Mouse (Mus musculus): ENCODE results near the gene Nfib. TPM values are rescaled to one million over a fixed set of nuclear protein-coding genes. Genes with fewer than 3 reads are reported as not detected.

Nfib gene
- polyA plus RNA-seq, 1 experiment from 2014 or later = 149 TPM

- WGBS = under 1% methylated on average over 59 of the region's 63 CpGs
- TF ChIP-seq CTCF (IDR thresholded peaks at IDR 0.05; ENCODE audit: low read depth) = no peak
- no peaks in the 10 kb centered on the region for H3K36me3 ChIP-seq (ENCODE audit: insufficient read depth)
These were observed 192.7 kb downstream of the Nfib start for GRCm38 (mm10) chr4:82512743-82513425.

GRCm38 (mm10) chr4:82512335-82512734 lies 193.2 kb downstream of the Nfib start:
- Histone ChIP-seq H3K9ac (peak overlapping the region; percentile 78), H3K27me3 (ENCODE audit: insufficient read depth, low read length) (no peaks in the 10 kb centered on the region), H3K36me3 (ENCODE audit: insufficient read depth) (no peaks in the 10 kb centered on the region), H3K9me3 (ENCODE audit: low read depth, low read length) (no peaks in the 10 kb centered on the region), H3K4me2 (peak overlapping the region; percentile 95), H3K4me1 (ENCODE audit: insufficient read depth) (0 out of 2 replicates have a peak, but pooled peaks cover 19% of the 10 kb centered on the region), H3K4me3 (ENCODE audit: low read depth, low read length) (peak overlapping the region; percentile 49), H3K27ac (ENCODE audit: low read depth) (peak overlapping the region; percentile 97)
- ATAC-seq (ENCODE audit: insufficient read depth) = no peak
- no peak for TF ChIP-seq CTCF (IDR thresholded peaks at IDR 0.05; ENCODE audit: low read depth)
- WGBS = 2% methylated on average over 13 of the region's 13 CpGs
- DNase-seq = peak; percentile 74

More at GRCm38 (mm10) chr4:82512743-82513425, 192.7 kb downstream of the Nfib start:
- DNase-seq (peak; percentile 98), ATAC-seq (ENCODE audit: insufficient read depth) (peak; percentile 98)
- Histone ChIP-seq H3K4me1 (ENCODE audit: insufficient read depth) (0 out of 2 replicates have a peak, but pooled peaks cover 19% of the 10 kb centered on the region), H3K9ac (peak overlapping the region; percentile 78), H3K27me3 (ENCODE audit: insufficient read depth, low read length) (no peaks in the 10 kb centered on the region), H3K27ac (ENCODE audit: low read depth) (peak overlapping the region; percentile 97), H3K4me3 (ENCODE audit: low read depth, low read length) (peak overlapping the region; percentile 49), H3K4me2 (peak overlapping the region; percentile 95), H3K9me3 (ENCODE audit: low read depth, low read length) (no peaks in the 10 kb centered on the region)

GRCm38 (mm10) chr4:82511524-82511923 lies 194.0 kb downstream of the Nfib start:
- 0 out of 2 replicates have a peak, but pooled peaks cover 19% of the 10 kb centered on the region for H3K4me1 ChIP-seq (ENCODE audit: insufficient read depth)
- DNase-seq (peak; percentile 80), ATAC-seq (ENCODE audit: insufficient read depth) (no peak)
- H3K27ac ChIP-seq (ENCODE audit: low read depth) = peak overlapping the region; percentile 97
- no peak for TF ChIP-seq CTCF (IDR thresholded peaks at IDR 0.05; ENCODE audit: low read depth)
- no peaks in the 10 kb centered on the region for H3K36me3 ChIP-seq (ENCODE audit: insufficient read depth)
- no peaks in the 10 kb centered on the region for H3K27me3 ChIP-seq (ENCODE audit: insufficient read depth, low read length)
- no peaks in the 10 kb centered on the region for H3K9me3 ChIP-seq (ENCODE audit: low read depth, low read length)
- 2% methylated on average over 8 of the region's 8 CpGs for WGBS
- H3K9ac ChIP-seq = peak overlapping the region; percentile 78
- H3K4me2 ChIP-seq = peak overlapping the region; percentile 95
- peak overlapping the region; percentile 49 for H3K4me3 ChIP-seq (ENCODE audit: low read depth, low read length)

GRCm38 (mm10) chr4:82511001-82511513 lies 194.5 kb downstream of the Nfib start:
- Histone ChIP-seq H3K9me3 (ENCODE audit: low read depth, low read length) (no peaks in the 10 kb centered on the region), H3K36me3 (ENCODE audit: insufficient read depth) (no peaks in the 10 kb centered on the region), H3K4me1 (ENCODE audit: insufficient read depth) (0 out of 2 replicates have a peak, but pooled peaks cover 19% of the 10 kb centered on the region), H3K27me3 (ENCODE audit: insufficient read depth, low read length) (no peaks in the 10 kb centered on the region), H3K4me2 (peak overlapping the region; percentile 95), H3K27ac (ENCODE audit: low read depth) (peak overlapping the region; percentile 97), H3K4me3 (ENCODE audit: low read depth, low read length) (peak overlapping the region; percentile 49), H3K9ac (peak overlapping the region; percentile 78)
- ATAC-seq (ENCODE audit: insufficient read depth) (no peak), DNase-seq (peak; percentile 65)
- 3% methylated on average over 16 of the region's 16 CpGs for WGBS
- no peak for TF ChIP-seq CTCF (IDR thresholded peaks at IDR 0.05; ENCODE audit: low read depth)

GRCm38 (mm10) chr4:82509771-82510170 lies 195.8 kb downstream of the Nfib start:
- Histone ChIP-seq H3K36me3 (ENCODE audit: insufficient read depth) (no peaks in the 10 kb centered on the region), H3K27ac (ENCODE audit: low read depth) (peak overlapping the region; percentile 100), H3K4me2 (peak overlapping the region; percentile 95), H3K9ac (peak overlapping the region; percentile 100), H3K27me3 (ENCODE audit: insufficient read depth, low read length) (no peaks in the 10 kb centered on the region), H3K4me1 (ENCODE audit: insufficient read depth) (0 out of 2 replicates have a peak, but pooled peaks cover 19% of the 10 kb centered on the region), H3K9me3 (ENCODE audit: low read depth, low read length) (no peaks in the 10 kb centered on the region), H3K4me3 (ENCODE audit: low read depth, low read length) (peak overlapping the region; percentile 100)
- no peak for DNase-seq
- WGBS = 19% methylated on average over 4 of the region's 4 CpGs
- no peak for TF ChIP-seq CTCF (IDR thresholded peaks at IDR 0.05; ENCODE audit: low read depth)
- no peak for ATAC-seq (ENCODE audit: insufficient read depth)

GRCm38 (mm10) chr4:82509166-82509767 lies 196.3 kb downstream of the Nfib start:
- Histone ChIP-seq H3K27ac (ENCODE audit: low read depth) (peak overlapping the region; percentile 100), H3K4me2 (peak overlapping the region; percentile 95), H3K4me3 (ENCODE audit: low read depth, low read length) (peak overlapping the region; percentile 100), H3K9me3 (ENCODE audit: low read depth, low read length) (no peaks in the 10 kb centered on the region), H3K27me3 (ENCODE audit: insufficient read depth, low read length) (no peaks in the 10 kb centered on the region), H3K9ac (peak overlapping the region; percentile 100), H3K4me1 (ENCODE audit: insufficient read depth) (0 out of 2 replicates have a peak, but pooled peaks cover 19% of the 10 kb centered on the region), H3K36me3 (ENCODE audit: insufficient read depth) (no peaks in the 10 kb centered on the region)
- ATAC-seq (ENCODE audit: insufficient read depth) (no peak), DNase-seq (peak; percentile 56)
- peak; percentile 1; the same call in 1 of the 2 replicates for TF ChIP-seq CTCF (IDR thresholded peaks at IDR 0.05; ENCODE audit: low read depth)
- 14% methylated on average over 2 of the region's 2 CpGs for WGBS

GRCm38 (mm10) chr4:82508281-82508687 lies 197.3 kb downstream of the Nfib start:
- Histone ChIP-seq H3K9ac (peak overlapping the region; percentile 100), H3K27ac (ENCODE audit: low read depth) (peak overlapping the region; percentile 100), H3K9me3 (ENCODE audit: low read depth, low read length) (no peaks in the 10 kb centered on the region), H3K4me3 (ENCODE audit: low read depth, low read length) (peak overlapping the region; percentile 100), H3K4me1 (ENCODE audit: insufficient read depth) (0 out of 2 replicates have a peak, but pooled peaks cover 19% of the 10 kb centered on the region), H3K4me2 (peak overlapping the region; percentile 95), H3K27me3 (ENCODE audit: insufficient read depth, low read length) (no peaks in the 10 kb centered on the region), H3K36me3 (ENCODE audit: insufficient read depth) (no peaks in the 10 kb centered on the region)
- TF ChIP-seq CTCF (IDR thresholded peaks at IDR 0.05; ENCODE audit: low read depth) = no peak
- no peak for ATAC-seq (ENCODE audit: insufficient read depth)
- WGBS = 4% methylated on average over 7 of the region's 7 CpGs
- DNase-seq = peak; percentile 47
